Mouse (Mus musculus): ENCODE results near the gene Mrvi1.
"Not testable (repeated sequence)": the region's sequence is repeated elsewhere in the genome, so short reads cannot be mapped to it uniquely, and the experiment has no call there.

Mrvi1 gene

DNA sequence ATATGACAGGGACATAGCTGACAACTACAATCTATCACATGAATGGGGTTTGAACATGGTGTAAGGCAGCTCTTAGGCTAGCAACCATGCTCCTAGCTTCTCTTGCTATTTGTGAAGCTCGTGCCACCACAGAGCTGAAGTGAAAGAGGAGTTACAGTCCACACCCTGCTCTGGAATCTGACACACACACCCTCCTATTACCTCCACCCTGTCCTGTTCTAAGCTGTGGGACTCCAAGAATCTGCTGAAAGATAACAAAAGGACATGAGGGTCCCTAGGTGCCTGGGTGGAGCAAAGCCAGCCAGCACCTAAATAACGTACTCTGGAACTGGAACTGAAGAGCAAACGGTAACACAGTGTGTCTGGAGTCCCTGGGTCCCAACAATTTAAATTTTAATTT is 67.7 kb downstream of the Mrvi1 start:
- POLR2A ChIA-PET = interaction anchor here in 2 of 4 experiments (0.7 to 2.6 kb wide), 7 partner anchors 13 to 168 kb away, joined by 3 to 7 read pairs (median 3); partner anchors contain the start of genes Rnf141 (in 2 of the 2), Ampd3 (in 1 of the 2) and Eif4g2 (in 1 of the 2)
- CTCF ChIA-PET = interaction anchor here in 2 of 4 experiments (0.6 to 1.3 kb wide), 3 partner anchors 16 to 71 kb away, joined by 3 to 5 read pairs (median 3); partner anchors contain the start of gene Rnf141 (in 1 of the 2)

DNA sequence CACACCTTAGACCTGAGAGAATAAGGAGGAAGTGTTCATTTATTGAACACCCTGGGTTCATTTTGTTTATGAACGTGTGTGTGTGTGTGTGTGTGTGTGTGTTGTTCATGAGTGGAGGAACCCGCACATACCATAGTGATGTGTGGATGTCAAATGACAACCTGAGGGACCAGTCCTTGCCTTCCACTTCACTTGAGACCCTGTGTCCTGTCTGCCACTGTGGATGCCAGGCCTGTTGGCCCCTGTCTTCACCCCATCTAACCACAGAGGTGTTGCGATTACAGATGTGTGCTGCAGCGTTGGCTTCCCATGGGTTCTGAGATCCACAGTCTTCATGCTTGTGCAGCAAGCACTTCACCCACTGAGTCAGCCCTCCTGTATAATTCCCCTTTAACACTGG is 68.5 kb downstream of the Mrvi1 start:
- ChIA-PET POLR2A (interaction anchor here in 2 of 4 experiments (0.6 to 2.6 kb wide), 10 partner anchors 10 to 169 kb away, joined by 3 to 7 read pairs (median 3); partner anchors contain the start of genes Rnf141 (in 2 of the 2) and Eif4g2 (in 1 of the 2)), CTCF (interaction anchor here in 1 of 4 experiments (0.8 to 1.3 kb wide), 2 partner anchors 17 to 70 kb away, joined by 3 to 5 read pairs; partner anchors contain the start of gene Rnf141)

- POLR2A ChIA-PET = interaction anchor here in 1 of 4 experiments (1.4 kb wide), 1 partner anchor 12 kb away, joined by 7 read pairs; no protein-coding TSS in a partner anchor
- CTCF ChIA-PET = no interaction called here
Observed at GRCm38 (mm10) chr7:110908209-110909144, 73.8 kb downstream of the Mrvi1 start.

- ChIA-PET POLR2A (no interaction called here), CTCF (interaction anchor here in 1 of 4 experiments (0.6 kb wide), 1 partner anchor 40 kb away, joined by 3 read pairs; no protein-coding TSS in a partner anchor)
Observed at GRCm38 (mm10) chr7:110906566-110906965, 75.7 kb downstream of the Mrvi1 start.

DNA sequence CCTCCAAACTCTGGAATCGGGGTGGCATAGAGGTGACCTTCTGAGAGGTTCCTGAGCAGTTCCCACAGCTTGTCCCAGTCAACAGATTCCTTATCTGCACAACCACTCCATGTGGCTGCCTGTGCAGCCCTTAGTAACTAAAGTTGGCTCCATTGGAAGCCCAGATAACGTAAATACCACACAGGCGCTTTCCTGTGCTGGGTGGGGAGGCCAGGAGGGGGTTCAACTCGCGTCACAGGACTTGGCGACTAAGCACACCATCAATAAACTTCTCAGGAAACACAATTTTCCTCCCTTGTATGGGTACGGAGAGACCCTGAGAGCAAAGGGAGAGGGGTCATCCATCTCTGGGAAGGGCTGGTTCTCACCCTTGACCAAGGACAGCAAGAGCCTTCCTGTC is 79.0 kb downstream of the Mrvi1 start:
- POLR2A ChIA-PET = interaction anchor here in 1 of 4 experiments (1.1 to 1.3 kb wide), 2 partner anchors 9 to 59 kb away, joined by 3 read pairs; partner anchors contain the start of gene Rnf141
- CTCF ChIA-PET = interaction anchor here in 1 of 4 experiments (1.3 kb wide), 1 partner anchor 147 kb away, joined by 3 read pairs; no protein-coding TSS in a partner anchor

GRCm38 (mm10) chr7:110897202-110897601 is 85.1 kb downstream of the Mrvi1 start:
- ChIA-PET CTCF (no interaction called here), POLR2A (interaction anchor here in 1 of 4 experiments (0.6 kb wide), 1 partner anchor 32 kb away, joined by 3 read pairs; no protein-coding TSS in a partner anchor)

DNA sequence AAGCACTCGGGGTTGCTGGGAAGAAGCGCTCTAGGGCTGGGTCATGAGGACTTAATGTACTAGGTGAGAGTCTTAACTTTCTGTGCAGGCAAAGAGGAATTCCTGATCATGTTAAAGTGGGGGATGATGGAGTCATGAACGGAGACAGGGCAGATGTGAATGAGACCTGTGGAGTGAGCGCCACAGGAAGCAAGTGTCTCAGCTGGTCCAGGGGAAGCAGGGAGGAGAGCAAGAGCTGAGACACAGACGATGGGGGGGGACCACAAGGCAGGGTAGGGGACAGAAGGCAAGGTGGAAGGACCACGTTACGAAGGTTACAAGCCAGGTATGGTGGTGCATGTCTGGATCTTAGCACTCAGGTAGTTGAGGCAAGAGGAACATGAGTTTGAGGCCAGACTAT is 85.8 kb downstream of the Mrvi1 start:
- POLR2A ChIA-PET = no interaction called here
- CTCF ChIA-PET = no interaction called here

DNA sequence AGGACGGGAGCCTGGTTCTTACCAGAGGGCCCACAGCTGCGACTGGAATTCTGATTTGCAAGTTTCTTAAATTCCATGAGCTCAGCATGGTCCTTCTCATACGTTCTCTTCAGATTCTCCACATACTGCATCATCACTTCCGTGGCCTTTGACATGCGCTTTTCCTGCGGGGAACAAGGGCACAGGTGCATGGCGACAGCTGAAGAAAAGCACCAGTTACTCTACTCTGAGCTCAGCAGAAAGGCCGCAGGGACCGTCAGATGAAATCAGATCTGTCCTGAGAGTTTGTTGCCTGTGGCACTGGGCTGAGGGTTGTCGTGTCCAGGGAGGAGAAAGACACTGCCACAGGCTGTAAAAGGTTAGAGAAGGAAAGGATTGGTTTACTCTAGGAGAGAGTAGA is 86.5 kb downstream of the Mrvi1 start:
- POLR2A ChIA-PET = not testable (repeated sequence)

DNA sequence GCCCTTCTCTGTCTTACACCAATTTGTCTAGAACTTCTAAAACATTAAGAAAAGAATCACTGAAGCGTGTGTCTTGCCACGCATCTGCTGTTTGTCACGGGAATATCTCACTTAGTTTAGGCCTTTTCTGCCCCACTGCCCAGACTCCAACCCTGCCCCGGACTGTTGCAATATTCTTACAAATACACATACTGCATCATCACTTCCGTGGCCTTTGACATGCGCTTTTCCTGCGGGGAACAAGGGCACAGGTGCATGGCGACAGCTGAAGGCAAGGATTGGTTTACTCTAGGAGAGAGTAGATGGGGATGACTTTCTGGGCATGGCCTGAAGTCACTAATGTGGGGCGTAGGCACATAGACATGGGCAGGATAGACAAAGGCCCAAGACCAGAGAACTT is 87.6 kb downstream of the Mrvi1 start:
- CTCF ChIA-PET = no interaction called here
- POLR2A ChIA-PET = no interaction called here

More for the DNA sequence above, 86.5 kb downstream of the Mrvi1 start:
- CTCF ChIA-PET = not testable (repeated sequence)

DNA sequence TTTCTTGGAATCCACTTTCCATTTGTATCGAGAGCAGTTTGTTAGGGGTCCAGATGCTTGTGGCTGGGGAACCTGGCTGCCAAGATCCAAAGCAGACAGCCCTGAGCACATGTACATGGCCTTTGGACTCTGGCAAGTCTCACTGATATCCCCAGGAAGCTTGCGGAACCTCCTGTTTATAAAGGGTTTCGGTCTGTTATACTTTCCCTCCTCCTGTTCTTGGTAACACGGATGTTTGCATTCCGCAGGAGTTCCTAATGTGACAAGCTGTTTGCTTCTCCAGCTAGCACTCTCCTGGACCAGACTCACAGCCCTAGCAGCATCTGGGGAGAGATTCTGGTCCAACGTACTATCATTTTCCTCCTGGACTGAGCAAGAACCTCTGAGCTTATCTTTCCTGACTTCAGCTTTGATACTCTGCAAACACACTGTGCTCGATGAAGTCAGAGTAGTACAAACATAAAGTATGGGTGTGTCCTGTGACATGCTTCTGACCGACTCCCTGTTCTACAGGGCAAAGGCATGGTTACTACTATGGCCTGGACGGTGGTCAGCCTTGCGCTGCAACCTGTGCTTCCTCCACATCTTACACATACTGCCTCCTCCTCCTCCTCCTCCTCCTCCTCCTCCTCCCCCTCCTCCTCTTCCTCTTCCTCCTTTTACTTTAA is 88.2 kb downstream of the Mrvi1 start:
- POLR2A ChIA-PET = no interaction called here
- CTCF ChIA-PET = no interaction called here

DNA sequence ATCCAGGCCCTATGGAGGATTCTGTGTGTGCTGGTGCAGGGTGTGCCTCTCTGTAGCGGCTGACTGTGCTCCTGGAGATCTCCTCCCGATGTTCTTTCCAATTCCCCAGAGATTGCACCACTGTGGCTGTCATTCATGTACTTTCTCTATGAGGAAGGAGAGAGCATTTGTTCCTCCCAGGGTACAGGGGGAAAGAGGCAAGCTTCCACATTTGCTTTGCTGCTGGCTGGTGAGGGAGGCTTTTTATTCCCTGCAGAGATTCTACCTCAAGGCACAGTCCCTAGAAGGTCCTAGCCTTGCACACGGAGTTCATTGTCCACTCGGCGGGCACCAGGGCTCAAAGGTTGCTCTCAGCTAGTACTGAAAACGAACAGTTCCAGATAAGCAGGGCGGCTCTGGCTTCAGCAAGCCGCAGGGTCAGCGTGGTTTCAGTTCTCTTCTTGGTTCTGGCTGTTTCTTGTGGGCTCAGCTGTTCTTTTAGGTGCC is 90.7 kb downstream of the Mrvi1 start:
- ChIA-PET CTCF (no interaction called here), POLR2A (interaction anchor here in 2 of 4 experiments (0.6 to 1.3 kb wide), 4 partner anchors 8 to 120 kb away, joined by 3 to 4 read pairs (median 3); partner anchors contain the start of gene Rnf141 (in 1 of the 2))

DNA sequence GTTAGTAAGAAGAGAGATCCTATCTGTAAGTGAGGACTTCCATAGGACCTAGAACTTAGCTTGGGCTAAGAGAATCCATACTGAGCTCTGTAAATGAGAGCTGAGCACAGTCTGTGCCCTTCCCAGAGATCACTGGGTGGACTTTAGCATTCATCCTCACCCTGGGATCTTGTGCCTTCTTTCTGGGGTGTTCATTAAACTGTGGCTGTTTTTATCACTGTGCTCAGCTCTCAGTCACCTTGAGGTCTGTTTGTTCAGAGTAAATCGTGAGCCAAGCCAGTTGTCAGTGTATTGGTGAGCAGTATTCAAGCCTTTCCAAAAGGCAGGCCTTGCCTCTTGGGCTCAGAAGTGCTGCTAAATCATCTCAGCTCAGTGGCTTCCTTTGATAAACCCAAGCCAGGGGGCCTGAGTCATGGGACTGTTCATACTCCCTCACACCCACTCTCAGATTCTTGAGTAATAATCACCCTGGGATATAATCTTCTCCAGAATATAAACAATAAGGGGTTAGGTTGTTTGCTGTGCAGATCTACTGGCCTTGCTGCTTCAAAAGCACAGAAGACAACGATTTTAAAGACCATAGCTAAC is 100.4 kb downstream of the Mrvi1 start:
- ChIA-PET POLR2A (no interaction called here), CTCF (no interaction called here)

DNA sequence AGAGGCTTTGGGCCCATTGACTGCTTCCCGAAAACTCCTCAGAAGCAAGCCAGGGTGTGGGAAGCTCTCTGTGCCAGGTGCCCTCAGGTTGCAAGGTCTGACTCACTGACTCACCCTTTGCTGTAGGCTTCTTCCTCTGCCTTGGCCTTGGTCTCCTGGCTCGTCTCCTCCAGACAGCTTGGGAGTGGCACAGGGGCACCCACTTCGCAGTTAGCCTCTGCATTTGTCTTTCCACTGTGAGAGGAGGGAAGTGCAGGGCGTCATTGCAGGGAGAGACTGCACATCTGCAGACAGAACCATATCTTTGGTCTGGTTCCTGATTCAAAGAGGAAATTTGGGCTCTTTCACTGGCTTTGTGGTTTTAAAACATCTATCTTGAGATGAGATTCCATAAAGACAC is 104.2 kb downstream of the Mrvi1 start:
- ChIA-PET POLR2A (no interaction called here), CTCF (no interaction called here)

DNA sequence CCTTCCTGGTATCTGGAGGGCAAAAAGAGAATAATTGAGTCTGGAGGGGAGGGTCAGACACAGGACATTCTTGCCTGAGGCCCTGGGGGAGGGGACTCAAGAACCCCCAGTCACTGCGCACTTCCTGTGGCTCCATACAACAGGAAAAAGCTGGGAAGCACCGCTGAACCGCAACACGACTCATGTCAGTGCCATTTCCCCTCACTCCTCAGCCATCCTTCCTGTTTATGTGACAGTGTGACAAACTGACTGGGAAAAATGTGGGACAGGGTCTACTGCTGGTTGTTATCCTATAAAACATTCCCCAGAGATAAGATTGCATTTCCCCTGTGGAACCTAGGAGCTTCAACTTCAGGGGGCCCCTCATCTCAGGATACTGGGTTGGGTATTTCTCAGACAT is 105.3 kb downstream of the Mrvi1 start:
- ChIA-PET CTCF (no interaction called here), POLR2A (interaction anchor here in 1 of 4 experiments (0.7 kb wide), 1 partner anchor 12 kb away, joined by 3 read pairs; no protein-coding TSS in a partner anchor)

DNA sequence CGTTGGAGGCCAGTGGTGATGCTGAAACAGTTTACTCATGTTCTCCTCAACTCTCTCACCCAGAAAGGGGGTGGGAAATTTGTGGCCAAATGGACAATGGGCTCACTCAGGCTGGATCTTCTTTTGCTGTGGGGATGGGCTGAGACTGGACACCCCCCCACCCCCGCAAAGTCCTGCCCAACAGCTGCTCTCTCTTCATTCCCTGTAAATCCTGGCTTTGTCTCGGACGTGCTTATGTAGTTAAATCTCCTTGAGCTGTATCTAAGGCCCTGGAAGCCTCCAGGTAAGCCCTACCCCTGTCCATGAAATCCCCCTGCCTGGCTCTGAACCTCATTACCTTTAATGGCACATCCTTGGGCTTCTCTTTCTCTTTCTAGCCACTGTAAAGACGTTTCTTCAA is 113.5 kb downstream of the Mrvi1 start:
- CTCF ChIA-PET = interaction anchor here in 2 of 4 experiments (0.6 kb wide), 2 partner anchors 45 to 67 kb away, joined by 3 read pairs; no protein-coding TSS in a partner anchor
- POLR2A ChIA-PET = interaction anchor here in 1 of 4 experiments (1.0 to 1.2 kb wide), 2 partner anchors 45 to 141 kb away, joined by 3 read pairs; no protein-coding TSS in a partner anchor

DNA sequence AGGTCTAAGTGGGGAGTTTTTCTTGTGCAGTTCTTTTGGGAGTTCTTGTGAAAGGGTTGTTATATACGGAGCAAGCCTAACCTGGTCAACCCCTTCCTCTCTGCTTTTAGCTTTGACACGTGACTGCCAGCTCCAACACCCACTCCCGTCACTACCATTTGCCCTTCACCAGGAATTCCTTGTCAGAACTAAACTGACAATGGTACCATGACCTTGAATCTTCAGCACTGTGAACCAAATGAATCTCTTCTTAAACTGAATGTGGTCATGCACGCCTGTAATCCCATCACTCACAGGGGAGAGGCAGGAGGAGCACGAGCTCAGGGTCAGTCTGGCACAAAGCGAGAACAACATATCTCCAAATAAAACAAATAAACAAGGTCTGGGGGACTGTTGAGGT is 115.1 kb downstream of the Mrvi1 start:
- CTCF ChIA-PET = no interaction called here

GRCm38 (mm10) chr7:110866021-110866420 is 116.2 kb downstream of the Mrvi1 start:
- CTCF ChIA-PET = no interaction called here

More for the DNA sequence above, 115.1 kb downstream of the Mrvi1 start:
- POLR2A ChIA-PET = interaction anchor here in 3 of 4 experiments (0.9 to 2.9 kb wide), 9 partner anchors 9 to 256 kb away, joined by 3 to 9 read pairs (median 3); partner anchors contain the start of genes Rnf141 (in 3 of the 3) and Eif4g2 (in 2 of the 3)

DNA sequence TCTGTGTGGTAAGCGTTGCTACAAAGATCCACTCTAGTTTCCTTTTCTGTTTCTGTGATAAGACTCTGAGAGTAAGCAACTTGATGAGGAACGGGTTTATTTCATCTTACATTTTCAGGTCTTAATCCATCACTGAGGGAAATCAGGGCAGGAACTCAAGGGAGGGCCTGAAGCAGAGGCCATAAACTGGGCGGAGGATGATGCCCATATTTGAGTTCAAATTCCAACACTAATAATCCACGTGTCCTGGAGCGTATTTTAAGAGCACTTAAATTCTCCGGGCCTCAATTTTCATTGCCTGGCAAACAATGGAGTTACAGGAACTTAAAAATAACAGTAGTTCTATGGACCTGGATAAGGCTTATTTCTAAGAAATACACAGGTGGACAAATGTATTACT is 116.7 kb downstream of the Mrvi1 start:
- ChIA-PET POLR2A (interaction anchor here in 3 of 4 experiments (0.9 to 2.9 kb wide), 6 partner anchors 12 to 257 kb away, joined by 3 to 19 read pairs (median 4); partner anchors contain the start of gene Rnf141 (in 2 of the 3)), CTCF (no interaction called here)

More at GRCm38 (mm10) chr7:110866021-110866420, 116.2 kb downstream of the Mrvi1 start:
- POLR2A ChIA-PET = interaction anchor here in 3 of 4 experiments (0.9 to 2.9 kb wide), 3 partner anchors 22 to 48 kb away, joined by 3 to 9 read pairs (median 7); partner anchors contain the start of gene Rnf141 (in 2 of the 3)

Data from embryonic stem cell, embryonic (primary cell).